Mouse (Mus musculus): ENCODE measurements around the gene Maats1. TPM values are rescaled to one million over a fixed set of nuclear protein-coding genes. Genes with fewer than 3 reads are reported as not detected.

The Maats1 gene
- 0.04 and 0.23 TPM in 2 replicates for polyA plus RNA-seq (2012; rRNA removed; ENCODE audit: low replicate concordance)

DNA sequence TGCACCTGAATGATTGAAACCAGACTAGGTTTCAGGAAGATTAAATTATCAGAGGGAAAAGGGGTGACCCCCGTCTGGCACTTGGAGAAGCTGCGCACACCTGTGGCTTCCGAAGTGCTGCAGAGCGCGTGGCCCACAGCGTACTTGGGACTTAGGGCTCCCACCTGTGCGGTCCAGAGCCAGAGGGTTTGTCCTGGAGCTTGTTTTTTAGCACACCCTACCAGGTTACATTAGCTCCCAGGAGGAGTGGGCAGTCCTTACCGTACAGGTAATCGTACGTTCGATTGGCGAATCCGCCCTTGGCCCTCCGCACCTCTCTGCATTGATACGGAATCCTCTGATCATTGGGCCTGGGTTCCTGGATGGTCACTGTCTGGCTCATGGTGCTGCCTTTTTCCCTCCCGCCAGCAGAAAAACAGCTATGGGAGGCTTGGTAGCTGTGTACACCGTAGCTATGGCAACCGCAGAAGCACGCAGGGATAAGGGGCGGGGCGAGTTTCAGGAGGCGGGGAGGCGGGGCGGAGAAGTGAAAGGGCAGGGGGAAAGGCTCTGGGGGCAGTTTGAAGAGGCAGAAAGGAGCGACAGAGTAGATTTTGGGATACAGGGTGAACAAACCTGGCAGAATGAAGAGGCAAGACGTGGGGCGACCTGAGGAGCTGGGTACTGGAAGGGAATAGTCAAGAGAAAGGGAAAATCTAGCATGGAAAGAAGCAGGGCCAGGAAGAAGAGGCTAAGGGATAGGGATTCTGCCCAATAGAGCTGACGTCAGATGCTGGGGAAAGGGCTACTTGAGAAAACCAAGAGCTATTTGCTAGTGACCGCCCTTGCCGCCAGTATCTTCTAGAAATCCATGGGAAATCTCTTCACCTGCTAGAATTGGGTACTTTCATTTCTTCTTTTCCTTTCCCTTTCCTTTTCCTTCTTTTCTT, at the start of gene Maats1:
Gene Maats1, minus strand, starts transcription at position 748 of the 929 bp plus-strand sequence.

DNA sequence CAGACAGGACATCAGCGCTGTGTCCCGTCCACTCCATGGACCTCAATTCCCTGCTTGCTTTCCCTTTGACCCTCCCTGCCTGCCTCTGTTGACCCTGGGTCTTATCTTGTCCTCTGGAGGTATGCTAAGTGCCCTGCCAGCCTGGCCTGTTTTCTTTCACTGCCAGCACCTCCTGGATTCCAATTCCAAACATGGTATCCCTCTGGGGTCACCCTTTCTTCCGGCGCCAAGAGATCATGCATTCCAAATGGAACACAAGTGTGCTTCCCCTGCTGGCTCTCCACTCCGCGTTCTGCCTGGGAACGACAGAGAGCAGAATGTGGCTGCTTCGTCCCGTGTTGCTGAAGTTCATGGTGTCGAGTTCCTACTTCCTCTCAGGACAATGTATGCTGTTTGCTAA, 20.0 kb upstream of the Maats1 start, which contains the start of gene Popdc2:
Gene Popdc2, plus strand, starts transcription at position 277 of the 400 bp plus-strand sequence.

DNA sequence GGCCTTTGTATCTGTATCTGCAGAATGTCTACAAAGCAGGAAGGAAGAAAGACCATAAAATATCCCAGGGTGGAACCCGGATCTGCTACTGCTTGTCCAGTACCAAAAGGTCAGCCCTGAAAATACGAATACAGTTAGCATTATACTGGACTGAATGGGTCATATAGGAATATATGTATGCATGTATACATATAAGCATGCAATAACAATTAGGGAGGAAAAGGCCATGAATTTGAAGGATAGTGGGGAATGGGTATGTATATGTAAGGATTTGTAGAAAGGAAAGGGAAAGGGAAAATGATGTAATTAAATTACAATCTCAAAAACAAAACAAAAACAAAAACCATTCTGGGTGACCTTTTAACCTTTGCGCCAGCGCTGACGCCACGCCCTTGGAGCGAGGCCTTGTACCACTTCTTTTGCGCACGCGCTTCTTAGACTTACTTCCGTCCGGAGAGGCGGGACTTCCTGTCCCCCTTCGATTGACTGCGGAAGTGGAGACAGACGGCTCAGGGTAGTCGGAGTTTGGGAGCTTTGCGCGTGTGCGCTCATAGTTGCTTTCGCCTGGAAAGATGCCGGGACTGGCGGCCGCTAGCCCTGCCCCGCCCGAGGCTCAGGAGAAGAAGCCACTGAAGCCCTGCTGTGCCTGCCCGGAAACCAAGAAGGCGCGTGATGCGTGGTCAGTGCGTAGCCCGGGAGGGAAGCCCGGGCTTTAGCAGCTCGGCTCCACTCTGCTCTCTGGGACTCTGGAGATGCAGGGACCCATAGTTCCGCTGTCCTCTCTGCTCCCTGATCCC, 4.8 kb upstream of the Maats1 start, which contains the start of the genes Cox17 and Gm21987:
Gene Cox17, plus strand, starts transcription at position 463 of the 797 bp plus-strand sequence.
Gene Gm21987, plus strand, starts transcription at position 512 of the 797 bp plus-strand sequence.

DNA sequence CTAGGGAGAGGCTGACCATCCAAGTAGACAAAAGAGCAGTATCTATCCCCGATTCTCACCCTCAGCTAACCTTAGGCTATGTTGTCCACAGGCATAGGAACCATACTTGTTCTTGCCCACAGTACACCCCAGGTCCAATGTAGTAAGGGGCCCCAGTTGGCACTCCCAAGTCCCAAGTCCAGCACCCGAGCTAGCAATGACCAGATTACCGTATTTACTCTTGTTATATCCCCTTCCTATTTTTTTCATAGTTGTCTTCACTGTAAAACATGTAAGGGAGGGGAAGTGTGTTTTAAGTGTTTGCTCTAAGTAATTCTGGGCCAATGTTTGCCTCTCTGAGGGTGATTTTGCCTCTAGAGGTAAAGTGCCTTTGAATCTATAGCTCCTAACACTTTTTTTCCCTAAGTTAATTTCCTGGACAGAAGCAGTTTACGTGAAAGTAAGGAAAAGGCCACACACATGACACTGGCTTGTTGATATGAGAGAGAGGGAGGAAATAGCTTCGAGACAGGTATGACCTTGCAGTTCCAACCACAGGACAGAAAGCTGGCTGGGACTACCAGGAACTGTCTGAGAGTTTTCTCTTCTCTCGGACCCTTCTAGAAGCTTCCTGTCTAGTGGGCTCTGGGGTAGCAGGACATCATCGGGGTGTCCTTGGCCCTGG, 47.1 kb downstream of the Maats1 start, which contains the start of gene Nr1i2:
Gene Nr1i2, minus strand, starts transcription at position 140 of the 664 bp plus-strand sequence.

Other genes with a start within 250 kb of the Maats1 start
- gene Nr1i2, start 47.3 kb downstream of the Maats1 start, polyA plus RNA-seq (2012; rRNA removed; ENCODE audit: low replicate concordance): not detected in 2 replicates
- 61.5 and 94.2 TPM in 2 replicates for gene Cox17, start 4.8 kb upstream of the Maats1 start, polyA plus RNA-seq (2012; rRNA removed; ENCODE audit: low replicate concordance)
- not detected in 2 replicates for gene Gm21987, start 4.9 kb upstream of the Maats1 start, polyA plus RNA-seq (2012; rRNA removed; ENCODE audit: low replicate concordance)
- gene Popdc2, start 20.1 kb upstream of the Maats1 start, polyA plus RNA-seq (2012; rRNA removed; ENCODE audit: low replicate concordance): 18.0 and 25.7 TPM in 2 replicates
- 30.5 and 48.5 TPM in 2 replicates for gene Pla1a, start 91.0 kb upstream of the Maats1 start, polyA plus RNA-seq (2012; rRNA removed; ENCODE audit: low replicate concordance)
- gene Adprh, start 110.6 kb upstream of the Maats1 start, polyA plus RNA-seq (2012; rRNA removed; ENCODE audit: low replicate concordance): 27.6 and 52.1 TPM in 2 replicates
- 0.59 and 0.71 TPM in 2 replicates for gene Cd80, start 113.4 kb upstream of the Maats1 start, polyA plus RNA-seq (2012; rRNA removed; ENCODE audit: low replicate concordance)
- 16.2 and 17.5 TPM in 2 replicates for gene Timmdc1, start 180.5 kb upstream of the Maats1 start, polyA plus RNA-seq (2012; rRNA removed; ENCODE audit: low replicate concordance)
- 25.3 and 42.3 TPM in 2 replicates for gene Poglut1, start 208.1 kb upstream of the Maats1 start, polyA plus RNA-seq (2012; rRNA removed; ENCODE audit: low replicate concordance)
- 70.9 and 154 TPM in 2 replicates for gene Tmem39a, start 216.6 kb upstream of the Maats1 start, polyA plus RNA-seq (2012; rRNA removed; ENCODE audit: low replicate concordance)

Data from subcutaneous adipose tissue, adult 2 months (tissue).